9 mouse cellular contexts compared by ENCODE assay signal in genomic region chr4:130784755-130785154, GRCm38 (mm10). TPM values are rescaled to one million over a fixed set of nuclear protein-coding genes. Genes with fewer than 3 reads are reported as not detected.
A peak's percentile ranks its signal among the peaks of the same experiment; 100 is the strongest.
DNase-seq lines count a peak whose midpoint lies in the region; ATAC-seq lines count a peak whose summit lies in the region.
"Had no signal": no experiment of that assay in that cellular context is flagged by ENCODE, and none has a peak within 500 bp of the region (broad histone marks: within the 10 kb centered on the region; RNA-seq: fewer than 3 reads in every experiment).

No protein-coding gene starts in this region.

- H3K27ac ChIP-seq in heart, embryonic 14.5 days (replicated peaks in 1 of 2; ENCODE audit: control insufficient read depth in 1 of 2, insufficient read depth in 1 of 2, low read depth in 2 of 2, low read length in 2 of 2) = no peak overlapping the region
- H3K27ac ChIP-seq in midbrain, embryonic 14.5 days (replicated peaks; ENCODE audit: low read depth, low read length) = no peak overlapping the region
- H3K27ac ChIP-seq: embryonic facial prominence, embryonic 15.5 days had no signal

- H3K27me3 ChIP-seq in heart, embryonic 14.5 days (ENCODE audit: control insufficient read depth, insufficient read depth, low read length) = no peaks in the 10 kb centered on the region
- H3K27me3 ChIP-seq in midbrain, embryonic 14.5 days (ENCODE audit: control insufficient read depth, insufficient read depth, low read length) = no peaks in the 10 kb centered on the region
- H3K27me3 ChIP-seq: embryonic facial prominence, embryonic 15.5 days had no signal

- ATAC-seq in heart, embryonic 14.5 days (ENCODE audit: insufficient number of reproducible peaks, insufficient read depth, low FRiP score, low read depth) = no peak
- no peak for ATAC-seq in midbrain, embryonic 14.5 days (ENCODE audit: low FRiP score, low TSS enrichment)

- no peak for DNase-seq in heart, adult 8-10 months (ENCODE audit: low spot score)
- peak; percentile 64 for DNase-seq in right cerebral cortex, adult 18-20 months
- DNase-seq in right cerebral cortex, postnatal 36 days (ENCODE audit: low spot score in 2 of 2) = no peak
- peak; percentile 43 for DNase-seq in adipocyte (ENCODE audit: low spot score)
- DNase-seq in forelimb bud, embryonic 11.5 days (ENCODE audit: low read depth, low spot score) = peak; percentile 54
- DNase-seq in midbrain, embryonic 14.5 days = peak; percentile 80
- no peak for DNase-seq in yolk sac, embryonic 10.5 days (ENCODE audit: low spot score)

- peaks cover 2 to 3% of the 10 kb centered on the region in 2 experiments; a peak in 3 of 4 replicates for H3K4me1 ChIP-seq in heart, embryonic 14.5 days (ENCODE audit: control insufficient read depth in 2 of 2, insufficient read depth in 2 of 2, low read length in 2 of 2)
- H3K4me1 ChIP-seq in midbrain, embryonic 14.5 days (ENCODE audit: control insufficient read depth, insufficient read depth, low read length) = no peaks in the 10 kb centered on the region

- H3K9ac ChIP-seq in heart, embryonic 14.5 days (ENCODE audit: low read length) = peak overlapping the region; percentile 25; the same call in 1 of the 2 replicates
- no peak overlapping the region for H3K9ac ChIP-seq in midbrain, embryonic 14.5 days (replicated peaks; ENCODE audit: low read length)
- H3K9ac ChIP-seq: embryonic facial prominence, embryonic 15.5 days had no signal

- no peak overlapping the region for H3K4me3 ChIP-seq in heart, embryonic 14.5 days (ENCODE audit: control insufficient read depth in 1 of 2, insufficient read depth in 1 of 2, low read depth in 1 of 2, low read length in 2 of 2)
- no peak overlapping the region for H3K4me3 ChIP-seq in midbrain, embryonic 14.5 days (replicated peaks; ENCODE audit: low read depth, low read length)
- H3K4me3 ChIP-seq: embryonic facial prominence, embryonic 15.5 days had no signal

- WGBS in heart, embryonic 14.5 days = 18% methylated on average over 4 of the region's 4 CpGs
- 32% methylated on average over 4 of the region's 4 CpGs for WGBS in midbrain, embryonic 14.5 days

- no peaks in the 10 kb centered on the region for H3K9me3 ChIP-seq in heart, embryonic 14.5 days (ENCODE audit: control insufficient read depth, low read length)
- H3K9me3 ChIP-seq in midbrain, embryonic 14.5 days (ENCODE audit: control insufficient read depth, low read length) = no peaks in the 10 kb centered on the region
- H3K9me3 ChIP-seq: embryonic facial prominence, embryonic 15.5 days had no signal

- peaks cover 29% of the 10 kb centered on the region for H3K36me3 ChIP-seq in heart, embryonic 14.5 days (ENCODE audit: control insufficient read depth, insufficient read depth, low read length)
- H3K36me3 ChIP-seq in midbrain, embryonic 14.5 days (ENCODE audit: control insufficient read depth, insufficient read depth, low read length) = peaks cover 20% of the 10 kb centered on the region

- H3K4me2 ChIP-seq in heart, embryonic 14.5 days (ENCODE audit: low read length) = no peak overlapping the region
- H3K4me2 ChIP-seq in midbrain, embryonic 14.5 days (ENCODE audit: low read length) = no peak overlapping the region
- H3K4me2 ChIP-seq: embryonic facial prominence, embryonic 15.5 days had no signal

RNA-seq across cellular contexts. Expression of gene Sdc3, which starts 7.6 kb away (rescaled TPM):
- polyA plus RNA-seq in heart, embryonic 14.5 days (2014; fragmentation: Nextera tagmentation; extraction: Ambion mirVana) = 14.6 and 16.8 TPM in 2 replicates
- total RNA-seq in heart, adult 8-10 months (2022) = 10 to 100 TPM; 24.2 to 48.6 (median 39.2) TPM
- 95.3 and 95.7 TPM in 2 replicates for polyA plus RNA-seq in midbrain, embryonic 14.5 days (2014; fragmentation: Nextera tagmentation; extraction: Ambion mirVana)

Comparison
In these comparisons a context has a peak if more than half of its experiments do, and no peak if none do; other contexts are left out.
1. DNase-seq: peak in right cerebral cortex, adult 18-20 months (single experiment), adipocyte (single experiment), forelimb bud, embryonic 11.5 days (single experiment) and midbrain, embryonic 14.5 days (single experiment); none in heart, adult 8-10 months (single experiment), right cerebral cortex, postnatal 36 days (0 of 2) and yolk sac, embryonic 10.5 days (single experiment).